Mouse (Mus musculus) left cerebral cortex, adult 8-10 months (tissue): Measurements from ENCODE around the gene Sema4d. TPM values are rescaled to one million over a fixed set of nuclear protein-coding genes. Genes with fewer than 3 reads are reported as not detected.

Experiments used
- DNase-seq, 2 experiments: peaks; one replicate each; pipeline ENCODE4 v3.0.0; 2022; ENCODE audit warnings: low spot score in 2 of 2
- total RNA-seq, 4 experiments: library from RNA; stranded (reverse); gene quantifications; 2 replicates each; pipeline ENCODE4 v1.2.4; 2022

The Sema4d gene
- total RNA-seq, 4 experiments from 2014 or later, result 71.1 to 80.0 (median 75.5) TPM

DNA sequence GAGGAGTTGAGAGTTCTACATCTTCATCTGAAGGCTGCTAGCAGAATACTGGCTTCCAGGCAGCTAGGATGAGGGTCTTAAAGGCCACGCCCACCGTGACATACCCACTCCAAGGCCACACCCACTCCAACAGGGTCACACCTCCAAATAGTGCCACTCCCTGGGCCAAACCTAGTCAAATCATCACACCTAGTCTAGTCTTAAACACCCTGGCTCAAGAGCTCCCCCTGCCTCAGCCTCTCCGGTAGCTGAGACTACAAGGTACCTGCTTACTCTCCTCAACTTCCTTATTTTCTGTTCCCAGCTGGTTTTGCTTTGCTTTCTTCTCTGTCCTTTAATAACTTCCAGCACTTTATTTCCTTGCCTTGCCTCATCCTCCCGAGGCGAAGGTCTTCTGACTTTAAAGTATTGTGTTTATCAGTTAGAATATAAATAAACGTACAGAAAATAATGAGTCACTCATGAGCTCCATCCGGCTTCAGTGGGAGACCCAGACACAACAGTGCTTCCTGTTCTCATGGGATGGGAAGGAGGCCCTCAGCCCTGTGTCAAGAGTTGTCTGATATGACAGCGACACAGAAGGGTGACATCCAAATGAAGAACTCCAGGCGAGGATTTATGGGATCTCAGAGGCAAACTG is 22.4 kb upstream of the Sema4d start:
- DNase-seq, result no peak

DNA sequence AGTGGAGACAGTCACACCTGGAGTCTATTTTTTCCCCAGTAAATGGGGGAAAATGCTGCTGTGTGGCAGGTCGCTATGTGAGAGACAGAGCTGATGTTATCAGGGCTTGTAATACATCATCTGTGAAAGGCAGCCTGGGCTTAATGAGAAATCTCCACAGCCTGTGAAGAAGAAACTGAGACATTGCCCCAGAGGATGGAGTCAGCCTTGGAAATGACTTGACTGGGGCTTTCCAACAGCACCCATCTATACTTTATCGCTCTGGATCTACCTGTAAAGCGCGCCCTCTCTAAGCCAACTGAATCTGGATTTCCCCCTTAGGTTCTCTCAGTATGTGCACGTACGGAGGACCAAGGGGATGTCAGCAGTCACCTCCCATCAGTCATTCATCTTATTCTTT is 21.1 kb upstream of the Sema4d start:
- no peak for DNase-seq

DNA sequence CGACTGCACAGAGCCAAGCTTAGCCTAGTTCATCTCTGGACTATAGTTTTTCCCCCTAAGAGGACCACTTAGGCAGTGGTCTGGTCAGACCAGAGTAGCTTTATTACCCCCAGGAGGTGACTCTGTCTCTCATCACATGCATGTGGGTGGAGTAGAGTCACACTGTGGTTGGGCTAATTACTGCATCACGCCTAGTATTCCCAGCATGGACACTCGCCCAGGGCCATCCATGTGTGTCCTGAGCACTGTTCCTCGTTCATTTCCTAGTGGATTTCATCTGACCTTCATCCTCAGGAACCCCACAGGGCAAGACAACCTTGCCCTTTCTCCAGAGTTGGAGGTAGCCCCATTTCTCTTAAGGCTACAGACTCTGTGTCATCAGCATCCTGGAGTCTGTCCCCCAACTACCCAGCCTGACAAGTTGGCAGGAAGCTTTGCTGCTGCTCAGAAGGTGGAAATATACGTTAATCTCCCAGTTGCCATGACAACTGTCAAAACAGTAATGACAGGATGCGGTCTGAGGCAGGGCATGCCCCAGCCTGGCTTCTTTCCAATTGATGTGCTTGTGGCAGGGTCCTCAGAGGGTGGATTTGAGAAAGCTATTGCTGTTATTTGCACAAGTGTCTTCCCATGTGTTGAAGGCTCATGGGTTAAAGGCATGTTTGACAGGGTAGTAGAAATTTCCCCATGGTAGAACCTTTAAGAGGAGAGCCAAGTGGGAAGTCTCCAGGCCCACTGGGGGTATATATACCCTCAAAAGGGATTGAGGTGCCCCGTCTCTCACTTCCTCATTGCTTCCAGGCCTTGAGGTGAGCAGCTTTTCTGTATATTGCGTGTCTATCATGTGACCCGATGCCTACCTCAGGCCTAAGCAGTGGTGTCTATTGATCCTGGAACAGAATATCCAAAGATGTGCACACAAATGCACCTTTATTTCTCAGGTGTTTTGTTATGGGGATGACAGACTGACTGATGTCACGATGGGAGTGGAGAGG is 20.4 kb upstream of the Sema4d start:
- DNase-seq, result no peak

DNA sequence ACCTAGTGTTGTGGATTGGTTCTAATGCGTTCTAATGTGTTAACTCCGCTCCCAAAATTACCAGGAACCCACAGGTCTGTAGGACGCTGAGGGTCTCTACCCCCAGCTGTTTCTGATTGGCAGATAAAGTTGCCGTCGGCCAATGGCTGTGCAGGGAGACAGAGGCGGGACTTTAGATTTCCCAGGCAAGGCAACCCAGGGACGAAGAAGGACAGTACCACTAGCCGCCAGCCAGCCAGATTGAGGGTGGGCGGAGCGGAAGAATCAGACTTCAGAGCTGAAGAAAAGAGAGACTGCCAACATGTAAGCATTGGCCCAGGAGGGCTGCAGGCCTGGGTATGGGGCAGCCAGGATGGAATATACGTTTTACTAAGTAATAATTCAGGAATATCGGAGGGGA is 14.6 kb upstream of the Sema4d start:
- peak in 1 of 2 experiments; percentile 46 for DNase-seq

DNA sequence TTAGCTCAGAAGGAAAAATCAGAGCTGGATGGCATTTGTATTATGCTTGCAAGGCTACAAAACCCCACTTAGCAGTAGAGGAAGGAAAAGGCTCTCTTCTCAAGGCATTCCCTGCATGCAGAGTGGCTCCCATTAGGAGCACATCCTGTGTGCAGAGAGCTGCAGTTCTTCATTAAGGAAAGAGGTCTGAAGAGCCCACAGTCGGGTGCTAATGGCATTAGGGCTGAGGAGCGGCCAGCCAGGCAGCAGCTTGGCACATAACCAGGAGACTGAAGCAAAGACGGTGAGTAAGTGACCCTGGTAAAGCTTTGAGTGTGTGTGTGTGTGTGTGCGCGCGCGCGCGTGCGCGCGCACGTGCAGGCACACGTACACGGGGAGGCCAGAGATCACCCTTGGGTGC is 12.7 kb upstream of the Sema4d start:
- DNase-seq, result no peak

DNA sequence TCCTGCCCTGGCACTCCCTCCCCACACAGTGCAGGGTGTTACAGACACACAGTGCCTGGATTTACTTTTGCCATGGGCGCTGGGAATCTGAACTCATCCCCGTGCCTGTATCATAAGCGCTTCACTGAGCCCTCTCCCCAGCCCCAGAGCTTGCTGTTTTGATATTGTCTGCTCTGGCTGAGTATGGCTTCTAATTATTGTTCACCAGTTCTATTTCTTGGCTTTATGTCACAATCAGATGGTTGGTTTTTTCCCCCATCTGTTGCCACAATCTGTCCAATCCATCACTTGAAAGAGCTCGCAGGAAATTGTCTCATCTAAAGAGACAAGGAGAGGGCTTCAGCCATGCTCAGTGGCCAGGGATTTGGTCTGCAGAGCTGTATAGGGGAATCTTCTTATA is 12.1 kb upstream of the Sema4d start:
- DNase-seq, result no peak

DNA sequence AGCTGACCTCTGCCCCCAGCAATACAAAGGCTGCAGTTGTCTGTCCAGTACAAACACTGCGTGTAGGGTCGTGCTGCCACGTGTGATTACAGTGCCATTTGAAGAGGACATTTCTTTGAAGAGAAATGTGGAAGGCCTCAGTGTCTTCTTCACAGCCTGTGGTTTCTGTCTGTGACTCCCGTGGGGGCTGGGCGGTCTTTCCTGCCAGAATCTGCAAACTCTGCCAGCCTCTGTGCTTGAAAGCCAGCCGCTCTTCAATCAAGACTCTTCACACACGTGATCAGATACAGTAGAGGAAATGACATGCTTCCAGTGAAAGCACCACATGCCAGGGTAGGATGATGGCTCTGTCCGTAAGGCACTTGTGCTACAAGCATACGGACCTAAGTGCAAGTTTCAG is 7.4 kb upstream of the Sema4d start:
- DNase-seq, result no peak

DNA sequence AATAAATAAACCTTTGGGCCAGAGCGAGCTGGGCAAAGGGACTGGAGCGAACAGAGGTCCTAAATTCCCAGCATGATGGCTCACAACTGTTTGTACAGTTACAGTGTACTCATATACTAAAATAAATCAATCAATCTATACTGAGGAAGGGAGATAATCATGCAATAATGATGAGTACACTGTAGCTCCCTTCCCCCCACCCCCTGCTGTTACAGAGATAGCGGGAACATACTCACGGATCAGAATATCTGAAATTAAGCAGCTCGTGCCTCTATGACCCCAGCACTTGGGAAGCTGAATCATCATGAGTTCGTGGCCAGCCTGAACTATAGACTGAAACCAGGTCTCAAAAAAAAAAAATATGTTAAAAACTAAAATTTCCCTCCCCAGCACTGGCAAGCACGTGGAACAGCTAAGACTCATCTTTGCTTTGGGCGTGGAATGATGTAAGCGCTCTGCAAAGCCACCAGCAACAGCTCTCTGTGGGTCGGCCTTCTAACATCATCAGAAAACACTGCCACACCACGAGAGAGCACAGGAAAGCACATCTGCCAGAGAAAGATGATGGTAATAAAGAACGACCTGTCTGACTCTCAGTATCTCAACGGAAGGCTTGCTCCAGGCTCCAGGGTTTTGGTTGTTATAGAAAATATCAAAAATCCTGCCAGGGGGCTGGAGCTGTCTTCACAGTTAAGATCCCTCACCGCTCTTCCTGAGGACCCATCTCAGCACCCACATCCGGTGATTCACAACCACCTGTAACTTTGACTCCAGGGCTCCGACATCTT is 6.4 kb upstream of the Sema4d start:
- no peak for DNase-seq

DNA sequence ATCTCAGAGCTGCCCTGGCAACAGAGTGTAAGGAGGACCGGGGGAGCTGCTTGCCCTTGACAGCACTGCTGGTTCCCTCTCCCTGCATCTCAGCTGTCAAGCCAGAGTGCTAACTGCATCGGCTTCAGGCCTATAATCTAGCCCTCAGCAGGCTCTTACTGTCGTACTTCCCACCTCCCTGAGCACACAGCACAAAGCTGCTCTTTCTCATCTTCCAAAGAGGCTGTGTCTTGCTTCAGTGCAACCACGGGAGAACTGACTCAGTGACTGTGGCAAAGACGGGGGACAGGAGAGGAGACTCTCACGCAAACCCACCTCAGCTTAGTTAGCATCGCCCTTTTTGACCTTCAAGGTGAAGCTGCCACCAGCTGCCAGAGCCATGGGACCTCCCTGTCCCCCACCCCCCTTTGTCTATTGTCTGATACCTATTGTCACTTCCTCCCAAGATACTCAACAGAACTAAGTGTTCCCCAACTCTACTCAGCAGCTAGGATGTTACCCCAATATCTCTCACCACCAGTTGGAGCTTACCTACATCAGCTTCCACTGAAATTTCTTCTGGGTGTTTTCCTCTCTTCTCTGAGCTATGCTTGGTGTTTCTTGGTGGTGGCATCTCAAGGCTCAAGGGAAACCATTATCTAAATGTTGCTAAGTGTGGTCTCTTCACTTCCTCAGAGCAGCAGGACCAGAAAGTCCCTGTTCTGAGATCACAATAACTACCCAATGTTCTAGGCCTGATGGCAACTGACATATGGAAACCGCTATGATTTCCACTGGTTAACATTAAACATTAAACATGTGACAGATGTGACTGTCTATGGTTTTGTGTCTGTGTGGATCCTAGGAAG is 4.6 kb upstream of the Sema4d start:
- no peak for DNase-seq

DNA sequence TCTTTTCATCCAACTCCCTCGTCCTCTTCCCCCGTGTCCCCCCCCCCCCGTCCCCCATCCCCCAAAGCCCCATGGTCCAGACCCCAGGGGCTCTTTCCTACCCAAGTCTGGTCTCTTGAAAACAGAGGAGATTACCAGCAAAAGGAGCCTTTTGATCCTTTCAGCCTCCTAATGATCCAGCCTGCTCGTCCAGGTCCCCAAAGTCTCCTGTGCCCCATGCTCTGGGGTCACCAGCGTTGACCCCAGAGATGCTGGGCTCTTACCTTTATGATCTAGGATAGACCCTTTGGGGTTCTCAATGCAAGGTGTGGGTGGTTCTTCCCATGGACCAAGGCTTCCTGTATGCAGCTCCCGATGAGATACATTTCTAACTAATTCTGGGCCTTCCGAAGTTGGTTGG is 401 bp upstream of the Sema4d start:
- no peak for DNase-seq

DNA sequence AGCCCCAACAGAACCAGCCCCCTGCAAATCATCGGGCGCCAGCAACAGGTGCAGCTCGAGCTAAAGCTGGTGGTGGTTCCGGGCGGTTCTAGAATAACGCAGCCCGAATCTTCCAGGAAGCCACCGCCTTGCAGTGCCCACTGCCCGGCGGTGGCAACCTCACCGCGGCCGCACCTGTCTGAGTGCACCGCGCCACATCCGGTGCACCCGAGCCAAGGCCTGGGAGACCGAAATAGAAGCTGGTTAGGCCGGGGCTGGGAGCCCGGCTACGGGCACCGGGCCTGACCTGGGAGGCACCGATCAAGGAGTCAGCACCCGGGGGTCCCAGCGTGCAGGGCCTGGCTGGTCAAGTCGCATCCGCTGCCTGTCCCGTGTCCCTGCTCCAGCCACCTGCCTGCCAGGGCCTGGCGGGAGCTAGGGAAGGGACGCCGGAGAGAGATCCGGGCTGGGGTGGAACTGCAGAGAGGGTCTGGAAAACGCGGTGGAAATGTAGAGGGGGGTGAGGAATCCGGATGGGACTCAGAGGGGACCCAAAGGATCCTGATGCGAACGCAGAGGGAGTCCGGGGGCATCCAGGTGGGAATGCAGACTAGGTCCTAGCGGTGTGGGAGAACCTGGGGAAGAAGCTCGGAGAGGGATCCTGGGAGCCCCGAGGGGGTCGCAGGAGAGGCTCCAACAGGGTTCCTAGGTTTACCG is 670 bp downstream of the Sema4d start:
- DNase-seq, result no peak

DNA sequence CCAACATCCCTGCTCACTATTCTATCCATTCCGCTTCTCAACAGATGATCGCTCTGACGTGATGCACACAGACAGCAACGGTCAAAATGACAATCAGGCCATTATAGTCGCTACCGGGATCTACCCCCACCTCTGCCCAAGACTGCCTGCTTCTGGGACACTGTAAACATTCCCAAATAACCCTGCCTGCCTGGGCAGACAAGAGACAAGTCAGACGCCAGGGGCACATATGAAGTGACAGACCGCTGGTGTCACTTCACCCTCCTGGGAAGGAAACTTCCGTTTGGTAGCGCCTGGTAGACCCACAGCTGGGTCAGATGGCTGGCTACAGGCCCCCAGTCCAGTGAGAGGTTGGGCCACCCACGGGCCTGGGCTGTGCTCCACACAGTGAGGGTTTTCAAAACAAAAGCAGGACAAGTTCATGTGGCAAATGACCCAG is 1.4 kb downstream of the Sema4d start:
- no peak for DNase-seq

DNA sequence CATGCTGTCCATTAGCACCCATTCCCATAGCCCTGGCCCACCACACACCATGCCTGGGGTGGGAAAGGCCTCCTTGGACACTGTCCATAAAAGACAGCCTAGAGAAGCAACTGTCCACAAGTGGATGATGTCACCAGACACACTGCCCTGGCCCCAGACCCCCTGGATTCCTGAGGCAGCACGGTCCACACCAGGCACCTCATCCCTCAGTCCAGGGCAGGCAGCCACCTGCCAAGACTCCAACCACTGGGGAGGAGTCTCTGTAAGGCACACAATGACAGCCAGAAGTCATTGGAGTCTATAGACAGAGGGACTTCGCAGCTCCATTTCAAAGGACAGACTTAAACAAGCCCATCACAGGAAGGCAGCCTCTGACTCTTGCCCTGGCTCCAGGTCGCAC is 1.9 kb downstream of the Sema4d start:
- no peak for DNase-seq

DNA sequence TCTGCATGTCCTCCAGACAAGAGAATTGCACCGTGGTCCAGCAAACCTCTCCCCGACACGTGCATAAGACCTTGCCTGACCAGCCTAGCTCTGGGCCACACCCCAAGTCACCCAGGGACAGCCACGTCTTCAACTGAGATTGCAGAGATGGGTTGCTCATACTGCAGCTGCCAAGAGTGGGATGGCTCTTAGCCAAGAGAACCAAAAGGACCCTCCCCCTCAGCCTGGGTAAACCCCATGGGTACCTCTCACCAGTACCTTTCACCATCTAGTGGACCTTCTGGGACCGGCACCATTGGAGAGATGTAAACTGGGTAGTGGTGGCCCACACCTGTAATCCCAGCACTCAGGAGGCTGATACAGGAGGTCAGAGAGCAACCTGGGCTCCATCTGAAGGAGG is 2.8 kb downstream of the Sema4d start:
- no peak for DNase-seq

DNA sequence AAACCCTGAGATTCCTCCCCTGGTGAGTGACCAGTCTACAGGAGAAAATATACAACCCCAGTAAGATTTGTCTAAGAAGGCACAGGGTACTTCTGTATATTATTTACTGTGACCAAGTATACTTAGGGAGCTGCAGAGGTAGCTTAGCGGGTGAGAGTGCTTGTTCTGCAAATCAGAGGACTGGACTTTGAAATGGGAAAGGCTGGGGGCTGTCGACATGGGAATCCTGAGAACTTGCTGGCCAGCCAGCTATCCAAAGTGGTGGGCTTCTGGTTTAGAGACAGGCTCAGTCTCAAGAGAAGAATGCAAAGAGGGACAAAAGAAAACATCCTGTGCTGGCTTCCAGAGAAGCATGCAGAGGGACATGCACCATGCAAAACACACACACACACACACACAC is 5.7 kb downstream of the Sema4d start:
- no peak for DNase-seq

DNA sequence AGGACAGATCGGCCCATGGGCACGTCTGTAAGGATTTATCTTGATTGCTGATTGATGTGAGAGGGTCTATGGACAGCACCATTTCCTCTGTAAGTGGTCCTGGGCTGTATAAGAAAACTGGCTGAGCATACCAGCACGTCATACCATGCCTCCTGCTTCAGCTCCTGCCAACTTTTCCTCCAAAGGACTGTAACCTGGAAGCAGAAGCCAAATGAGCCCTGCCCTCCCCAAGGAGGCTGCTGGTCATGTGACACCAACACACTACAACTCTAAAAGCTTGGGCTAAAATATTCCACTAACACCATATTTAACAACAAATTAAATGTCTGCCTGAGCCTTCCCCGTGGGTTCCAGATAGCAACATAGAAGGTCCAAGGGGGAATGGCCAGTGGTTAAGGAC is 6.9 kb downstream of the Sema4d start:
- DNase-seq, result no peak

DNA sequence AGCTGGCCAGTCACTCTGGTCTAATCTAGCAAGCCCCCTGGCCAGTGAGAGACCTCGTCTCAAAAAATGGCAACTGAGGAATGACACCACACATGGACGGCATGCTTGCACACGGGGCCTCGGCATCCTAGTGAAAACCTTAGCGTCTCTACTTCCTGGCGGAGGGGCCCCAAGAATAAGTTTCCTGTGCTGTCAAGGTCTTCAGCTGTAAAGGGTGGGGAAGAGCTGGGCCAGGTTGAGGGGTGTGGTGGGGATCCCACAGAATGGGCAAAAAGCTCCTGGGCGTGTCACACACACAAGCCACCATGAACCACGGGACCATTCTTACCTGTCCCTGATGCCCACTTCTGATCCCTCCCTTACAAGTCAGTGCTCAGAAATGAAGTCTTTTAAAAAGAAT is 9.1 kb downstream of the Sema4d start:
- no peak for DNase-seq

DNA sequence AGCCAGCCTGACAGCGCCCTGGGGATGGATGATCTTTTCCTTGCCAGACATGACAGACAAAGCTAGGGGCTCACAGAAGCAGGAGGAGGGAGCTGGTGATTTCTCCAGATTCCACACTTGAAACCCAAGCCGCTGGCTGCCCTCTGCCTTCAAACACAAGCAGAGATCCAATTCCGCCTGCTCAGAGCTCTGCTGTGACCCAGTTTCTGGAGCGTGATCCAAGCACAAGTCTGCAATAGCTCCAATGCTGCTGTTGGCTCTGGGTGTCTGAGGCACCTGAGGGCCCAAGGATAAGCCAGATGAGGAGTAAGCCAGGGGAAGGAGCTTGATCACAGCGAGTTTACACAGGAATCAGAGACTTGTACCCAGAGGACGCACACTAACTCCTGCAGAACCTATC is 9.7 kb downstream of the Sema4d start:
- no peak for DNase-seq

DNA sequence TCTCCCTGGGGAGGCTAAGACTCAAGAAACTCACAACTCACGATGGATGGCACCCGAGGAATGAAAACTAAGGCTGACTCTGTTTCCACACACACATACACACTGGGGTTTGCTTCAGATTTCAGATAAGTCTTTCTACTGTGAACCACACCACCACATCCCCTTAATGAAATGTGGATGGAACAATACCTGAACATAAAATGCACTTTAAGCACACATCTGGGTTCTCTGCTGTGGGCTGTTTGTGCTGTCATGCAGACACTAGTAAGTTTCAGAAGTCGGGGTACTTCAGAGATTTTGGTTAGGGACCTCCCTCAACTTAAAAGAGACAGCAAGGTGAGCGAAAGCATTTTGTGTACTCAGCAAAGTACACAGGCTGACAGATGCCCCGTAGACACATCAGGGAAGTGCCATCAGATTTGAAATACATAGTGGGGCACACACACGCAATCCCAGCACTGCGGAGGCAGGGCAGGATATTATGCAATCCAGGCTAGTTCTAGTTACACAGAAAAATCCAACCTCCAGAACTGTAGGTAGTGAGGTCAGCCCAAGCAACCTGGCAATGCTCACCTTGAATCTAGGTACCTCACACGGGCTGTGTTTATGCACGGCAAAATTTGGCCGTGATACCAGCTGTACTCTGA is 12.9 kb downstream of the Sema4d start:
- no peak for DNase-seq
